ENCODE assay signal across 15 mouse cellular contexts in genomic region chr7:28441776-28442485, GRCm38 (mm10). TPM values are rescaled to one million over a fixed set of nuclear protein-coding genes. Genes with fewer than 3 reads are reported as not detected.
DNase-seq lines count a peak whose midpoint lies in the region; ATAC-seq and TF ChIP-seq lines count a peak whose summit lies in the region.
"Had no signal": no experiment of that assay in that cellular context is flagged by ENCODE, and none has a peak within 500 bp of the region (broad histone marks: within the 10 kb centered on the region; RNA-seq: fewer than 3 reads in every experiment).

No protein-coding gene starts in this region.

- DNase-seq in heart, embryonic 10.5 days (ENCODE audit: low spot score): no peak
- DNase-seq in stomach, postnatal 0 days (ENCODE audit: low spot score): no peak
- DNase-seq in liver, embryonic 11.5 days (ENCODE audit: low spot score): no peak
- DNase-seq: cerebellum, adult 11-12 months; kidney, adult 8-10 months; right cerebral cortex, postnatal 14 days had no signal

- TF ChIP-seq EP300 in stomach, postnatal 0 days (optimal IDR thresholded peaks at IDR 0.05): no peak

- 0 out of 2 replicates have a peak, but pooled peaks cover 3% of the 10 kb centered on the region for H3K27me3 ChIP-seq in heart, embryonic 16.5 days (ENCODE audit: control insufficient read depth, insufficient read depth, low read length)
- H3K27me3 ChIP-seq in heart, embryonic 10.5 days (ENCODE audit: insufficient read depth, poor library complexity, severe bottlenecking): peaks cover 4% of the 10 kb centered on the region; the same call in 1 of the 2 replicates
- no peaks in the 10 kb centered on the region for H3K27me3 ChIP-seq in stomach, embryonic 15.5 days (replicated peaks)
- no peaks in the 10 kb centered on the region for H3K27me3 ChIP-seq in stomach, postnatal 0 days (ENCODE audit: control insufficient read depth, insufficient read depth, low read length)
- H3K27me3 ChIP-seq in liver, embryonic 11.5 days (replicated peaks; ENCODE audit: control insufficient read depth, insufficient read depth, low read length): no peaks in the 10 kb centered on the region
- no peaks in the 10 kb centered on the region; the same call in 1 of the 2 replicates for H3K27me3 ChIP-seq in stomach, embryonic 16.5 days (ENCODE audit: control insufficient read depth, insufficient read depth, low read length)
- 0 out of 2 replicates have a peak, but pooled peaks cover 14% of the 10 kb centered on the region for H3K27me3 ChIP-seq in forebrain, embryonic 12.5 days
- H3K27me3 ChIP-seq: embryonic facial prominence, embryonic 12.5 days had no signal

- peak overlapping the region; percentile 15; the same call in 1 of the 2 replicates for H3K4me2 ChIP-seq in heart, embryonic 16.5 days (ENCODE audit: low read depth, low read length)
- no peak overlapping the region for H3K4me2 ChIP-seq in stomach, embryonic 15.5 days
- H3K4me2 ChIP-seq in stomach, postnatal 0 days (replicated peaks; ENCODE audit: low read depth): no peak overlapping the region
- peak overlapping the region; percentile 21 for H3K4me2 ChIP-seq in liver, embryonic 11.5 days
- H3K4me2 ChIP-seq in stomach, embryonic 16.5 days (ENCODE audit: low read depth, low read length): no peak overlapping the region
- H3K4me2 ChIP-seq in forebrain, embryonic 12.5 days: no peak overlapping the region
- H3K4me2 ChIP-seq: embryonic facial prominence, embryonic 12.5 days; hindbrain, embryonic 15.5 days; midbrain, embryonic 12.5 days had no signal

- no peaks in the 10 kb centered on the region for H3K9me3 ChIP-seq in heart, embryonic 16.5 days (replicated peaks; ENCODE audit: control insufficient read depth, low read length)
- no peaks in the 10 kb centered on the region for H3K9me3 ChIP-seq in heart, embryonic 10.5 days
- H3K9me3 ChIP-seq in stomach, embryonic 15.5 days: no peaks in the 10 kb centered on the region
- H3K9me3 ChIP-seq in stomach, postnatal 0 days (ENCODE audit: control insufficient read depth, low read length): no peaks in the 10 kb centered on the region
- H3K9me3 ChIP-seq in liver, embryonic 11.5 days (ENCODE audit: control insufficient read depth, low read length): no peaks in the 10 kb centered on the region
- no peaks in the 10 kb centered on the region for H3K9me3 ChIP-seq in stomach, embryonic 16.5 days (replicated peaks; ENCODE audit: control insufficient read depth, low read length)
- H3K9me3 ChIP-seq in forebrain, embryonic 12.5 days: no peaks in the 10 kb centered on the region
- H3K9me3 ChIP-seq: embryonic facial prominence, embryonic 12.5 days; forebrain, embryonic 10.5 days; hindbrain, embryonic 15.5 days; midbrain, embryonic 12.5 days had no signal

- H3K4me1 ChIP-seq in heart, embryonic 16.5 days (ENCODE audit: control insufficient read depth, insufficient read depth, low read length): no peaks in the 10 kb centered on the region
- H3K4me1 ChIP-seq in heart, embryonic 10.5 days: peaks cover 5% of the 10 kb centered on the region
- peaks cover 5% of the 10 kb centered on the region; the same call in 1 of the 2 replicates for H3K4me1 ChIP-seq in stomach, embryonic 15.5 days
- H3K4me1 ChIP-seq in stomach, postnatal 0 days (replicated peaks; ENCODE audit: control insufficient read depth, insufficient read depth): no peaks in the 10 kb centered on the region
- peaks cover 5% of the 10 kb centered on the region; the same call in 1 of the 2 replicates for H3K4me1 ChIP-seq in liver, embryonic 11.5 days (replicated peaks; ENCODE audit: control insufficient read depth, insufficient read depth, low read length)
- H3K4me1 ChIP-seq in stomach, embryonic 16.5 days (ENCODE audit: control insufficient read depth, insufficient read depth, low read length): 0 out of 2 replicates have a peak, but pooled peaks cover 5% of the 10 kb centered on the region
- H3K4me1 ChIP-seq in forebrain, embryonic 12.5 days: peaks cover 9% of the 10 kb centered on the region

- H3K4me3 ChIP-seq in heart, embryonic 16.5 days (ENCODE audit: low read length): no peak overlapping the region
- H3K4me3 ChIP-seq in heart, embryonic 10.5 days: no peak overlapping the region
- H3K4me3 ChIP-seq in stomach, embryonic 15.5 days (replicated peaks): no peak overlapping the region
- no peak overlapping the region for H3K4me3 ChIP-seq in stomach, postnatal 0 days (ENCODE audit: low read depth, low read length)
- no peak overlapping the region for H3K4me3 ChIP-seq in liver, embryonic 11.5 days (ENCODE audit: low read depth, low read length)
- H3K4me3 ChIP-seq in stomach, embryonic 16.5 days (replicated peaks; ENCODE audit: low read length): no peak overlapping the region
- H3K4me3 ChIP-seq in forebrain, embryonic 12.5 days (replicated peaks): no peak overlapping the region
- H3K4me3 ChIP-seq: embryonic facial prominence, embryonic 12.5 days; forebrain, embryonic 10.5 days; hindbrain, embryonic 15.5 days; midbrain, embryonic 12.5 days; myocyte had no signal

- no peaks in the 10 kb centered on the region for H3K36me3 ChIP-seq in heart, embryonic 16.5 days (ENCODE audit: control insufficient read depth, insufficient read depth)
- no peaks in the 10 kb centered on the region for H3K36me3 ChIP-seq in heart, embryonic 10.5 days
- no peaks in the 10 kb centered on the region for H3K36me3 ChIP-seq in stomach, embryonic 15.5 days
- no peaks in the 10 kb centered on the region for H3K36me3 ChIP-seq in stomach, postnatal 0 days (ENCODE audit: control insufficient read depth, insufficient read depth, low read length)
- no peaks in the 10 kb centered on the region for H3K36me3 ChIP-seq in liver, embryonic 11.5 days (ENCODE audit: control insufficient read depth, insufficient read depth, low read length)
- no peaks in the 10 kb centered on the region for H3K36me3 ChIP-seq in stomach, embryonic 16.5 days (ENCODE audit: control insufficient read depth, insufficient read depth, low read length)
- no peaks in the 10 kb centered on the region for H3K36me3 ChIP-seq in forebrain, embryonic 12.5 days (replicated peaks)
- H3K36me3 ChIP-seq: embryonic facial prominence, embryonic 12.5 days; forebrain, embryonic 10.5 days; hindbrain, embryonic 15.5 days; midbrain, embryonic 12.5 days had no signal

- H3K27ac ChIP-seq in heart, embryonic 16.5 days (ENCODE audit: low read length): peak overlapping the region; percentile 26
- H3K27ac ChIP-seq in heart, embryonic 10.5 days: no peak overlapping the region
- H3K27ac ChIP-seq in stomach, embryonic 15.5 days: peak overlapping the region; percentile 35; the same call in 1 of the 2 replicates
- no peak overlapping the region for H3K27ac ChIP-seq in stomach, postnatal 0 days (replicated peaks)
- peak overlapping the region; percentile 52; the same call in 1 of the 2 replicates for H3K27ac ChIP-seq in liver, embryonic 11.5 days (ENCODE audit: low read depth, low read length)
- peak overlapping the region; percentile 46; the same call in 1 of the 2 replicates for H3K27ac ChIP-seq in stomach, embryonic 16.5 days (ENCODE audit: low read length)
- no peak overlapping the region for H3K27ac ChIP-seq in forebrain, embryonic 12.5 days
- H3K27ac ChIP-seq: embryonic facial prominence, embryonic 12.5 days; hindbrain, embryonic 15.5 days; midbrain, embryonic 12.5 days had no signal

- no peak for ATAC-seq in heart, embryonic 16.5 days (replicated peaks; ENCODE audit: extremely low read depth, insufficient read depth, low FRiP score)
- no peak for ATAC-seq in stomach, embryonic 15.5 days (ENCODE audit: insufficient read depth, low FRiP score, low read depth)
- ATAC-seq in stomach, postnatal 0 days (ENCODE audit: low FRiP score, low TSS enrichment): no peak
- ATAC-seq in liver, embryonic 11.5 days (replicated peaks; ENCODE audit: low FRiP score): no peak
- ATAC-seq in stomach, embryonic 16.5 days (ENCODE audit: insufficient read depth, low FRiP score): no peak
- no peak for ATAC-seq in forebrain, embryonic 12.5 days (ENCODE audit: low FRiP score)

- H3K9ac ChIP-seq in heart, embryonic 16.5 days (ENCODE audit: low read length): no peak overlapping the region
- H3K9ac ChIP-seq in stomach, embryonic 15.5 days: no peak overlapping the region
- H3K9ac ChIP-seq in stomach, postnatal 0 days (ENCODE audit: low read length): no peak overlapping the region
- no peak overlapping the region; the same call in 1 of the 2 replicates for H3K9ac ChIP-seq in liver, embryonic 11.5 days (ENCODE audit: low read depth, low read length)
- no peak overlapping the region for H3K9ac ChIP-seq in stomach, embryonic 16.5 days (ENCODE audit: low read length)
- H3K9ac ChIP-seq in forebrain, embryonic 12.5 days: no peak overlapping the region
- H3K9ac ChIP-seq: embryonic facial prominence, embryonic 12.5 days; hindbrain, embryonic 15.5 days; midbrain, embryonic 12.5 days had no signal

- no peak for TF ChIP-seq CTCF in stomach, postnatal 0 days (IDR thresholded peaks at IDR 0.05; ENCODE audit: low read depth)

- 75% methylated on average over 13 of the region's 14 CpGs for WGBS in heart, embryonic 16.5 days
- 86% methylated on average over 14 of the region's 14 CpGs for whole genome bisulfite sequencing in heart, embryonic 10.5 days
- 85% methylated on average over 14 of the region's 14 CpGs for WGBS in stomach, embryonic 15.5 days
- WGBS in stomach, postnatal 0 days: 88% methylated on average over 12 of the region's 14 CpGs
- 72% methylated on average over 12 of the region's 14 CpGs for WGBS in liver, embryonic 11.5 days
- WGBS in stomach, embryonic 16.5 days: 81% methylated on average over 14 of the region's 14 CpGs
- 87% methylated on average over 14 of the region's 14 CpGs for WGBS in forebrain, embryonic 12.5 days

RNA-seq across cellular contexts. Expression of gene Gmfg, which starts 4.7 kb away (rescaled TPM):
- 17.9 and 32.7 TPM in 2 replicates for polyA plus RNA-seq in heart, embryonic 16.5 days (2015; fragmentation: Nextera tagmentation; extraction: Ambion mirVana)
- 7.5 and 8.7 TPM in 2 replicates for polyA plus RNA-seq in heart, embryonic 10.5 days (2016; fragmentation: Nextera tagmentation; extraction: Ambion mirVana)
- 21.0 and 23.5 TPM in 2 replicates for polyA plus RNA-seq in stomach, embryonic 15.5 days (2015; fragmentation: Nextera tagmentation; extraction: Ambion mirVana)
- 18.9 and 23.1 TPM in 2 replicates for polyA plus RNA-seq in stomach, postnatal 0 days (2015; fragmentation: Nextera tagmentation; extraction: Ambion mirVana)
- 49.4 and 49.7 TPM in 2 replicates for polyA plus RNA-seq in liver, embryonic 11.5 days (2014; fragmentation: Nextera tagmentation; extraction: Ambion mirVana)
- 17.7 and 19.2 TPM in 2 replicates for polyA plus RNA-seq in stomach, embryonic 16.5 days (2015; fragmentation: Nextera tagmentation; extraction: Ambion mirVana)
- 3.4 and 4.5 TPM in 2 replicates for polyA plus RNA-seq in forebrain, embryonic 12.5 days (2016; fragmentation: Nextera tagmentation; extraction: Ambion mirVana)
- polyA plus RNA-seq: myocyte had no signal

RNA-seq across cellular contexts. Expression of gene Lrfn1, which starts 9.8 kb away (rescaled TPM):
- 0.72 and 0.80 TPM in 2 replicates for polyA plus RNA-seq in heart, embryonic 16.5 days (2015; fragmentation: Nextera tagmentation; extraction: Ambion mirVana)
- polyA plus RNA-seq in heart, embryonic 10.5 days (2016; fragmentation: Nextera tagmentation; extraction: Ambion mirVana): 1.5 and 1.9 TPM in 2 replicates
- polyA plus RNA-seq in stomach, embryonic 15.5 days (2015; fragmentation: Nextera tagmentation; extraction: Ambion mirVana): 3.0 and 3.5 TPM in 2 replicates
- 0.96 and 1.3 TPM in 2 replicates for polyA plus RNA-seq in stomach, postnatal 0 days (2015; fragmentation: Nextera tagmentation; extraction: Ambion mirVana)
- polyA plus RNA-seq in liver, embryonic 11.5 days (2014; fragmentation: Nextera tagmentation; extraction: Ambion mirVana): 1.7 TPM in 2 replicates
- 1.0 and 1.7 TPM in 2 replicates for polyA plus RNA-seq in stomach, embryonic 16.5 days (2015; fragmentation: Nextera tagmentation; extraction: Ambion mirVana)
- polyA plus RNA-seq in forebrain, embryonic 12.5 days (2016; fragmentation: Nextera tagmentation; extraction: Ambion mirVana): 6.7 and 8.8 TPM in 2 replicates
- polyA plus RNA-seq: myocyte had no signal

RNA-seq across cellular contexts. Expression of gene Paf1, which starts 49.2 kb away (rescaled TPM):
- 78.9 and 79.9 TPM in 2 replicates for polyA plus RNA-seq in heart, embryonic 16.5 days (2015; fragmentation: Nextera tagmentation; extraction: Ambion mirVana)
- polyA plus RNA-seq in heart, embryonic 10.5 days (2016; fragmentation: Nextera tagmentation; extraction: Ambion mirVana): 79.8 and 81.3 TPM in 2 replicates
- 76.5 and 79.0 TPM in 2 replicates for polyA plus RNA-seq in stomach, embryonic 15.5 days (2015; fragmentation: Nextera tagmentation; extraction: Ambion mirVana)
- polyA plus RNA-seq in stomach, postnatal 0 days (2015; fragmentation: Nextera tagmentation; extraction: Ambion mirVana): 35.9 and 38.6 TPM in 2 replicates
- polyA plus RNA-seq in liver, embryonic 11.5 days (2014; fragmentation: Nextera tagmentation; extraction: Ambion mirVana): 56.1 and 58.6 TPM in 2 replicates
- polyA plus RNA-seq in stomach, embryonic 16.5 days (2015; fragmentation: Nextera tagmentation; extraction: Ambion mirVana): 84.3 and 88.5 TPM in 2 replicates
- 84.6 and 86.2 TPM in 2 replicates for polyA plus RNA-seq in forebrain, embryonic 12.5 days (2016; fragmentation: Nextera tagmentation; extraction: Ambion mirVana)

RNA-seq across cellular contexts. Expression of gene Med29, which starts 49.4 kb away (rescaled TPM):
- 41.3 and 50.1 TPM in 2 replicates for polyA plus RNA-seq in heart, embryonic 16.5 days (2015; fragmentation: Nextera tagmentation; extraction: Ambion mirVana)
- 58.8 and 62.0 TPM in 2 replicates for polyA plus RNA-seq in heart, embryonic 10.5 days (2016; fragmentation: Nextera tagmentation; extraction: Ambion mirVana)
- 44.8 and 47.4 TPM in 2 replicates for polyA plus RNA-seq in stomach, embryonic 15.5 days (2015; fragmentation: Nextera tagmentation; extraction: Ambion mirVana)
- 27.5 and 28.3 TPM in 2 replicates for polyA plus RNA-seq in stomach, postnatal 0 days (2015; fragmentation: Nextera tagmentation; extraction: Ambion mirVana)
- polyA plus RNA-seq in liver, embryonic 11.5 days (2014; fragmentation: Nextera tagmentation; extraction: Ambion mirVana): 44.7 and 45.7 TPM in 2 replicates
- polyA plus RNA-seq in stomach, embryonic 16.5 days (2015; fragmentation: Nextera tagmentation; extraction: Ambion mirVana): 38.7 and 41.2 TPM in 2 replicates
- polyA plus RNA-seq in forebrain, embryonic 12.5 days (2016; fragmentation: Nextera tagmentation; extraction: Ambion mirVana): 43.1 and 43.6 TPM in 2 replicates

Comparison
In these comparisons a context has a peak if more than half of its experiments do, and no peak if none do; other contexts are left out.
1. H3K27ac ChIP-seq: peak in heart, embryonic 16.5 days (single experiment), stomach, embryonic 15.5 days (single experiment), liver, embryonic 11.5 days (single experiment) and stomach, embryonic 16.5 days (single experiment); none in heart, embryonic 10.5 days (single experiment), stomach, postnatal 0 days (single experiment) and forebrain, embryonic 12.5 days (single experiment).
2. H3K4me2 ChIP-seq: peak in heart, embryonic 16.5 days (single experiment) and liver, embryonic 11.5 days (single experiment); none in stomach, embryonic 15.5 days (single experiment), stomach, postnatal 0 days (single experiment), stomach, embryonic 16.5 days (single experiment) and forebrain, embryonic 12.5 days (single experiment).